Mouse (Mus musculus) heart, postnatal 0 days (tissue): ENCODE measurements around the gene Defb45.

ENCODE experiments used
- CTCF ChIP-seq: IDR thresholded peaks from 2 replicates; pipeline ENCODE4 v1.5.1; 2016; ENCODE audit warnings: antibody characterized with exemption, control low read depth, low read depth
- EP300 ChIP-seq: IDR thresholded peaks from 2 replicates; pipeline ENCODE4 v1.6.1; 2016; ENCODE audit warnings: antibody characterized with exemption, low read depth

GRCm38 (mm10) chr2:152617374-152617773 lies 18.2 kb upstream of the Defb45 start:
- TF ChIP-seq CTCF, result peak; percentile 19
- no peak for TF ChIP-seq EP300
